Mouse (Mus musculus) layer of hippocampus, postnatal 14 days (tissue): Measurements from ENCODE around the gene Gcgr. TPM values are rescaled to one million over a fixed set of nuclear protein-coding genes. Genes with fewer than 3 reads are reported as not detected.
"Not testable (repeated sequence)": the region's sequence is repeated elsewhere in the genome, so short reads cannot be mapped to it uniquely, and the experiment has no call there.

Experiments
- DNase-seq, 2 experiments: peaks; one replicate each; pipeline ENCODE4 v3.0.0; 2021 to 2022; ENCODE audit warnings: low spot score in 2 of 2, mixed read lengths in 1 of 2
- total RNA-seq, 2 experiments: library from RNA; stranded (reverse); gene quantifications; 2 replicates each; pipeline ENCODE4 v1.2.3; 2021

Gene Gcgr
- total RNA-seq, 2 experiments from 2014 or later, result 0.28 to 0.36 TPM

DNA sequence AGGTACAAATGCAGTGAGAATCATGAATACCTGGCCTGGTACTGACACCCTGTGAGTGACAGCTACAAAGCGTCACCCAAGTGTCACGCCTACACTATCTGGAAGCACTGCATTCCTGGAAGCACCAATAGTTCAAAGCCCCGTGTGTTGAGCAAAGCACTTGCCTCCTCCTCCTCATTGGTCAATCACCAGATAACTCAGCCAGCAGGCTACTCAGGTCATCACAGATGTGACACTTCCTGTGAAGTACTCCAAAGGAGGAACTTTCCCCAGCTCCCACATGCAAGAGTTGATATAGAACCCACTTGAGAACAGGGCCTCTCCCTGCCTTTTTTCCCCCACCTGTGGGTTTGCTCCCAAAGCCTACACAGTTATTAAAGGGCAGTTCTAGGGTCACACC, 40.6 kb downstream of the Gcgr start:
- DNase-seq, result no peak

DNA sequence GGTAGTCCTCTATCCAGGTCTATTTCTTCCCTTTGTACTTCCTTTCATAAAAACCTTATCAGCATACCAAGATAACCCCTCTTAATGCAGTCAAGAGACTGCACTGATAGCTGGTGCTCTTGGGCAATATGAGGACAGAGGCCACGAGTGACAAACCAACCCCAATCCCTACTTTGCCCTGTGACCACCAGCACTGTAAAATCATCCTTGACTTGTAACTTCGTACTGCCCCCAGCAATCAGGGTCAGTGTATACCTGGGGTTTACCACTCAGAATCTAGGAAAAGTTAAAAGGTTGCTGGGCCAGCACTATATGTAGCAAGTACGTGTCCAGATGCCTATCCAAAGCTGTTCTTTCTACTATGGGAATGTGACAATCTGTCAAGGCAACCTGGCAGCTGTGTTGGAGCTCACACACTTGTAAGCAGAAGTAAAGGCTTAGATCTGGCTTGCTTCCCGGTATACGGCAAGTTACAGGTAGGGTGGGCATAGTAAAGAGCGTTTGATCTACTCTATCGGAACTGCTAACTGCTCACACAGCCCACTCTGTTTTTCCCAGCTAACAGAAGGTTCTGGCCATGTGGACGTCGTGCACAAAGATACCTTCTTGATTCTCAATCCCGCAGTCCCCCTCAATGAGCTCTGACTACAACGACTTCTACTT, 41.4 kb downstream of the Gcgr start:
- no peak for DNase-seq

GRCm38 (mm10) chr11:120572417-120572751, 41.9 kb downstream of the Gcgr start:
- no peak for DNase-seq

DNA sequence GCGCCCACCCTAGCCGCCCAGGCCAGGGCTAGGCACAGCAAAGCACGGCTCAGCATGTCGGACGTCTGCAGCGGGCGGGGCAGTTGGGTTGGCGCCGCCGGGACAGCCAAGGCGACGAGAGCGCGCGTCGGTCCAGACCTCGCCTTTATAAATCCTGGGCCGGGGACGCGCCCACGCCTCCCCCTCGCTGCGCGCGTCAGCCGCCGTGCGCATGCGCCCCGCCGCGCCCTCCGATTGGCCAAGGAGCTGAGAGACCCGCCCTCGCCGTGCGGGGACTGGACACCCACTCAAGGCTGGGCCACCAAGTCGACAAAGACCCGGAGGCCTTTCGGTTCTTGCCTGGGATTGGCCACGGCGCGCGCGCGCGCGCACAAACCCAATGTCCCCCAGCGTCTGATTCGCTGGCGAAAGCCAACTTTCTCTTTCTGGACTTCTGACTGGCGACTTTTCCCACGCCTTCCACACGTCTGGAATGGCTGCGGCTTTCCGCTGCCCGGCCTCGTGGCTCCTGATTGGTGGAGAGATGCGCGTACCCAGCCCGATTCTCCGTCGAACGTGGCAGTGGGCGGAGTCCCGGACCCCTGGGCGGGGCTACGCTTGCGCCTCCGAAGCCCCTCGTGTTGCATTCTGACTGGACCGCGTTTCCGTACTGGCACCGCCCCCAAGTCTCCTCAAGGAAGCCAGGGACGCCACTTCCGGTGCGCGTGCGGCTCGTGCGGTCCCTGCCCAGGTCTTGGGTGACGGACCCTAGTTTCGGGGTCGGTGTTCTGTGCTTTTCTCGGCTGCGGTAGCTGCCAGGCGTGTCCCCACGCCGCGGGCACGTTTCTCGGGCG, 42.5 kb downstream of the Gcgr start, which contains the start of gene P4hb:
Gene P4hb (minus strand): TSS at position 502 of the 833 bp plus-strand sequence.
- DNase-seq, result peak; percentile 100

DNA sequence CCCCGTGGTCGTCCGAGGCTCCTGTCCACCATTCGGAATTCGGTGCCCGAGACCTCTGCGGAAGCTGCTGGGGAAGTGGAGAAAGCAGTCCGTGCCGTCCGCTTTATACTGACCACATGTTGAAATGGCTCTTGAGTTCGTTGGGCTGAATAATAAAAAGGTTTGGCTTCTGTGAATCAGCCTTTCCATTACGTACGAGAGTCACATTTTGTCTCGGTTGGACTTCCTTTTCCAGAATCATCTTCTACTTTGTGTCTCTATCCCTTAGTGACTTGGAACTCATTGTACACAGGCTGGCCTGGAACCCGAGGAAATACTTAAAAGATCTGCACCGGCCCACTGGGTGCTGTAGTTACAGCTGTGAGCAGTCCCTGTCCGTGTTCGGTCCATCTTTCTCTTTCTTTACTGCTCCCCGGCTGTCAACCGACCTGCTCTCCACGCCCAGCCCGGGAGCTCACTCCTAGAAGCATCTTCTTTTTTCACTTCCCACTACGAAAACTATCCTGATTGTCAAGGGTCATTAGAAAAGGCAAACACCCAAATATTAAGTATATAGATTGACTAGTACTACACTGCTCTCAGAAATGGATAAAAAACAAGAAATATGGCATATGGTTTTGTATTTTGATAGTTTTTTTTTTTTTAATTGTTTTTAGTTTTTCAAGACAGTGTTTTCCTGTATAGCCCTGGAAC, 43.2 kb downstream of the Gcgr start:
- no peak for DNase-seq

DNA sequence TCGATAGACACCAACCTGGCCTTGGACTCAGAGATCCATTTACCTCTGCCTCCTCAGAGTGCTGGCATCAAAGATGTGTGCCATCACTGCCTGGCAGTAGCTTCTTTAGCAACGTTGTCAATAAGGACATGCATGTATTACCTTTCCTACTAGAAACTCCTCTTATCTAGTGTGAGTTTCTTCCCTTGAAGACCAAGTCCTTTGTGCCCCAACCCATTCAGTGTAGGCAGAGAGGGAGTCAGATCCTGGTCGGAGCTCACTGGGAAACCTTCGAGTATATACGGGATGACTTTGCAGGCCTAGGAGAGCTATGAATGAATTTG, 43.7 kb downstream of the Gcgr start:
- no peak for DNase-seq

DNA sequence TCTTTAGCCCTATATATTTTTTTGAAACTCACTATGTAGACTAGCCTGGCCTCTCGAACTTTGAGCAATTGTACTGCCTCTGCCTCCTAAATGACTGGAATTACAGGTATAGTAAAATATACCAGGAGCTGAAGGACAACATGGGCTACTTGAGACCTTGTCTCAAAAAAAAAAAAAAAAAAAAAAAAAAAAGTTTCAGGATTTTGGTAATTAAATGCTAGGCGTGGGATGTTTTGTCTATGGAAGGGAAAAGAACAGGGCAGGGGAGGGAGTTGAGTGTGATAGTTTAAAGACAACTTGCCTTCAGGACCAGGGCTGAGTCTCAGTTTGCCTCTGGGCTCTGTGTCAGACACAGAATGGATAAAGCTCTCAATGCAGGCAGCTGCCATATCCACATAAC, 44.5 kb downstream of the Gcgr start:
- DNase-seq, result no peak

GRCm38 (mm10) chr11:120575940-120576339, 45.4 kb downstream of the Gcgr start:
- DNase-seq, result no peak

DNA sequence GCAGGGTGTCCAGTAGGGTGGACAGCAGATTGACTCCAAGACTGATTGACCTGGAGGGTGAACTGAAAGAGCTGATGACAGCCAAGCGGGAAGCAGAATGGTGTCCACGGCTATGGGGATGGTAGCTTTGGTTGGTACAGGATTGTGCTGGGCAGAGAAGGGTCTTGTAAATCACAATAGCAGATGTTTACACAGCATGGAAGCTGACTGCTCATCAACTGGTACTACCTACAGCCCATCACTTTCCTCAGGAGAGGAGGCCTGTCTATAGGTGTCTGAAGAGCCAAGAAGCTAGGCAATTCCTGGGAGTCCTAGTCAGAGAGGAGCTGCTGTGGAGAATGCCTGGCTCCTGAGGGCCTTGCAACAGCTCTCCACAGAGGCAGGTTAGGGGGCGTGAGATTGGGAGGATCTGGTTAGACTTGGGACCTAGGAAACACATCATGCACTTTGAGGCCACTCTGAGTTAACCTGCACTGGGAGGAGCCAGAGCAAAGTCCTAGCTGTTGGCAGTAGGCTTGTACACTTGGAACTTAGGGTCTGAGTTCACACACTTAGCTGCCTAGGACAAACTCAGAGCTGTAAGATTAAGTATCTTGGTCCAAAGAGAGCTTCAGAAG, 46.0 kb downstream of the Gcgr start:
- DNase-seq, result no peak

DNA sequence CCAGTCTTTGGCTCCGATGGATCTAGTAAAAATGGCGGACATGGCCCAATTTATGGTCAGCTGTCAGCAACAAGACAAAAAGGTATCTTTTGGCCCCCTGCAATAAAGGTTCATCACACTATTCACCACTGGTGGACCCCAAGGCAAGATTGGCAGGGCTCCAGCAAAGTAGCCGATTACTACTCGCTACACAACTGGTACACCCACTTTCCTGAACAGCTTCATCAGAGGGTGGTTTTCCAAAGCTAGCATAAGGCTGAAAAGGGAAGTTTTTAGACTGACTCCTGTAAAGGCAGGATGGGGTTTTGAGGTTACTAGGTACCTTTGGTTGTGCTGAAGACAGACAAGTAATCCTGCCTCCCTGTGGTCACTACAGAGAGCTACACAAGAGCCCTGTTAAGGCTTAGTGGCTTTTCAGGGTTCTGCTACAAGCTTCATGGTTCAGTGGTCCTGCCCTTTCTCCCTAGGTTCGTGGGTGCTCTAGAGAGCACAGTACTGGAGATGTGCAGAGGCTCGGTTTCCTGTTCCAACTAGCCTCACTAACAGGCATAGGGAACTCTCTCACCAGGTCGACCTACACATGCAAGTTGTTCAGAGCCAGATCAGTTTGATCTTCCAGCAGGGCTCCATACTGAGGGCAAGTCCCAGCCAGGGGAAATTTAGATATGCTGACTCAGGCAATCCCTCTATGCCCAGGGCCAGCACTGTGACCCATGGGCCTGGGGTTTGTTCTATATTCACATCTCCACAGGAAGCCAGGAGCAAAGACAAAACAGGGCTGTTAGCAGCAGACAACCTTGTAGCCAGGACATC, 46.9 kb downstream of the Gcgr start:
- DNase-seq, result no peak

- no peak for DNase-seq
Measured at GRCm38 (mm10) chr11:120578024-120578693, 47.7 kb downstream of the Gcgr start.

DNA sequence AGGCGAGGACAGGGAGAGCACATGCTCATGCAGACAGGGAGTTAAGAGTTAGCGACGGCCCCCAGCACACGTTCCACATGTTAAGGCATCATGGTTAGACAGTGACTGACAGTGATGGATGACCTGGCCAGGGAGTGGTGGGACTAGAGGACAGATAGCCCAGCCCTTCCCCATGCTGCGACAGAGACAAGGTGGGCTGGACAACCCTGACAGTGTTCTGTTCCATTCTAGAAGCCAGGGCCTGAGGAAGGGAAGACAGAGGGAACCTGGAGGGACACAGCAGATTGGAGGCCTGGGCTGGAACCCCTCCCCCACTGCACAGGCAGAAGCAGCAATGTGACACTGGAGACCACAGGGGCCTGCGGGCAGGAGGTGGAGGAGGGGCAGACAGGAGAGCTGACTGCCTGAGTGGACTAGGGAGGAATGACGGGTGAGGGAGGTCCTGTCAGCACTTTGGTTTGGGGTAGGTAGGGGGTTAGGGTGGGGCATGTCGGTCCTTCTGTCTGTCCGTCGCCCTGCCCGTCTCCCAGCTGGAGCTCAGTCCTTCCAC, 48.3 kb downstream of the Gcgr start:
- DNase-seq, result no peak

- DNase-seq, result peak in 1 of 2 experiments; percentile 70
Measured at GRCm38 (mm10) chr11:120579316-120580107, 49.0 kb downstream of the Gcgr start.

DNA sequence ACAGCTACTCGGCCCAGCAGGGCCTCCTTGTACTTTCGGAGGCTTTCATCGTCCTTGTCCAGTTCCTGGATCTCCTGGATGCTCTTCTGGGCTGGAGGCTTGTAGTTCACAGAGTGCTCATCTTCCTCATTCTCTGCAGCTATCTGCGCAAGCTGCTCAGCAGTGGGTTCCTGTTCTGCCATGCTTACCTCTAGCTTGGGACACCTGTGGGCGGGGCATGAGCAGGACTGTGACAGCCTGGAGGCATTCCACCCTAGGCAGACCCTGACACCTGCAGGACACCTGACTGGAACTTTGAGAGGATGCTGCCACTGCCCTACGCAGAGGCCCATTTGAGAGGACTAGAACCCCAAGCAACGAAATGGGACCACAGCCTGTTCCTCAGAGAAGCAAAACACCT, 49.7 kb downstream of the Gcgr start:
- DNase-seq, result no peak

- DNase-seq, result peak in 1 of 2 experiments; percentile 45
Measured at GRCm38 (mm10) chr11:120580871-120581331, 50.4 kb downstream of the Gcgr start.

DNA sequence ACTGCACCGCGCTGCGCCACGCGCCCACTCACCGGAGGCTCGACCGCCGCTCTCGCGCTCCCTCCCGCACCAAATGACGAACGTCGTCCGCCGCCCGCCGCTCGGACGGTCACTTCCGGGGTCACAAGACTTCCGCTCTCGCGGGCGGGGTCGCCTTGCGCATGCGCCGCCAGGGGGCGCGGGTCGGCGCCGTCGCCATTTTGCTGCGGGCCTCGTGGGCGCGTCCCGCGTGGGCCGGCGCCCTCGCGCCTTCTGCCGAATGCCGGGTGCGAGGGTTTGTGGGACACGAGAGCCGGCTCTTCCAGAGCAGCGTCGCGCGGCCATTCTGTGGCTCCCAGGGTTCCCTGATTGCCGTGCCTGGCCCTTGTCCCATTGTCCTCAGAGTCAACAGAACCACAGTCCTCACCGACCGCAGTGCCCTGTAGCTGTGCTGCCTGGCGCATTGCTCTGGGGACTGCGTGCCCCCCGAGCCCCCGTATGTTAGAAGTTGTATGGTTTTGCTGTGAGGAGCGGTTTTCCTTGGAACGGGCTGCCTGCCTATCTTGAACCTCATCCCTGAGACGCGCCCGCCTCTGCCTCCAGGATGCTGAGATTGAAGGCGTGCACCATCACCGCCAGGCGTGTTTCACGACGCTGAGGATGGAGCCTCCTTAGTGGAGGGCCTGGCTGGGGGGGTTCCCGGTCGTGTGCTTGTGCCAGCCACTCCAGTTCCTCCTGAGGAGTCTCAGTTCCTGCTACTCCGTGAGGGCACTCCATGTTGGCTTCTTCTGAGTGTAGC, 51.2 kb downstream of the Gcgr start, which contains the start of gene Arhgdia:
Gene Arhgdia (minus strand): TSS at position 135 of the 778 bp plus-strand sequence.
- DNase-seq, result peak; percentile 90 to 91

DNA sequence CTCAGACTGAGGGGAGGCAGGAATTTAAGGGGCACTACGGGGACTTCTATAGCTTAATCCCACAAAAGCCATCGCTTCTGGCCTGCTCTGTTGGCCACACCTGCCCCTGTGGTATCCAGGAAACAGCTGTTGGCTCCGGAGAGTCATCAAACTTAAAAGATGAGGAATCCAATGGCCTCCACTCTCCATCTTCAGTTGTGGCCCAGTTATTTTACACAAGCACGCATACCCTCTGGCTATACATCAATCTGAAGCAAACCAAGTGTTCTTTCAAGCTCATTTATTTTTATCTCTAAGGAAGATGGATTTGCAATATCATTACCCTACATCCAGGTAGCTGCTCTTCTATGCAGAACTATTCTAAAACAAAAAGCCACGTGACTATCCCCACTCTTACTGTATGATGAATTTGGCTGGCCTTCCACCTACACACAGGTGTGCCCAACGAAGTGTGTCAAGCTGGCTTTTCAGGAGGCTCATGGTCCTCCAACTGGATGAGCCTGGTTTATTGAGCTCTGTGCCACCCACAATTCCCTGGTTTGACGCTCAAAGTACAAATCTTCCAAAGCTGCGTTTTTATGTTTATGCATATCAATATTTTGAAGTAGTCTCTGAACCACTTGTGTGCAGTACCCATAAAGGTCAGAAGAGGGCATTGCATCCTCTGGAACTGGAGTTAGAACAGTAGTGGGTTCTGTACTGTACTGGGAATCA, 51.9 kb downstream of the Gcgr start:
- DNase-seq, result no peak

DNA sequence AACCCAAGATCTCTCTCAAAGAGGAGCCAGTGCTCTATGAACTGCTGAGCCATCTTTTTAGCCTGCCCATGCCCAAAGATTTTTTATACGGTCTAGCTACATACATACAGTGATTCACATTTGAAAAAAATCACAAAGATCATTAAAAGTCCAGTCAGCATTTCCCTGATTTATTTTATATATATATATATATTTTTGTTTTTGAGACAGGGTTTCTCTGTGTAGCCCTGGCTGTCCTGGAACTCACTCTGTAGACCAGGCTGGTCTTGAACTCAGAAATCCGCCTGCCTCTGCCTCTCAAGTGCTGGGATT, 52.4 kb downstream of the Gcgr start:
- not testable (repeated sequence) for DNase-seq
